Mouse (Mus musculus) brown adipose tissue, adult 24 weeks (tissue): ENCODE data around the gene Erh. TPM values are rescaled to one million over a fixed set of nuclear protein-coding genes. Genes with fewer than 3 reads are reported as not detected.

ENCODE experiments used
- H3K27ac ChIP-seq: fragments of 200-500 bp; replicated peaks from 2 replicates; pipeline ENCODE4 v1.5.1; 2012; ENCODE audit warnings: low read depth, mild to moderate bottlenecking, low read length
- H3K4me1 ChIP-seq: fragments of 200-500 bp; 2 replicates; pipeline ENCODE4 v1.6.1; 2012; ENCODE audit warnings: low read length, mixed read lengths; ENCODE audit not compliant: control insufficient read depth, insufficient read depth, insufficient read length
- H3K4me3 ChIP-seq: fragments of 200-500 bp; 2 replicates; pipeline ENCODE4 v1.5.1; 2012; ENCODE audit warnings: low read depth, mild to moderate bottlenecking, low read length, moderate library complexity; ENCODE audit not compliant: insufficient read depth
- polyA plus RNA-seq: library from polyadenylated mRNA; stranded (reverse); fragments of >200 nt; gene quantifications from 2 replicates; pipeline ENCODE4 v1.2.4, GENCODE M21; 2012; ENCODE audit not compliant: missing spikeins, insufficient read depth, insufficient read length

Gene Erh
- polyA plus RNA-seq, 1 experiment = 23.5 TPM

- Histone ChIP-seq H3K4me3 (no peak overlapping the region), H3K27ac (no peak overlapping the region), H3K4me1 (no peaks in the 10 kb centered on the region)
These were observed 45.4 kb downstream of the Erh start for GRCm38 (mm10) chr12:80598756-80599155.

- no peaks in the 10 kb centered on the region for H3K4me1 ChIP-seq
- H3K4me3 ChIP-seq = no peak overlapping the region
- no peak overlapping the region for H3K27ac ChIP-seq
These were observed 45.9 kb downstream of the Erh start for GRCm38 (mm10) chr12:80598236-80598635.

- H3K4me1 ChIP-seq = no peaks in the 10 kb centered on the region
- no peak overlapping the region for H3K27ac ChIP-seq
- no peak overlapping the region for H3K4me3 ChIP-seq
These were observed 48.2 kb downstream of the Erh start for GRCm38 (mm10) chr12:80595968-80596367.

GRCm38 (mm10) chr12:80595566-80595965 is 48.6 kb downstream of the Erh start:
- H3K4me3 ChIP-seq = no peak overlapping the region
- H3K27ac ChIP-seq = no peak overlapping the region
- H3K4me1 ChIP-seq = no peaks in the 10 kb centered on the region

GRCm38 (mm10) chr12:80594781-80595180 is 49.4 kb downstream of the Erh start:
- Histone ChIP-seq H3K27ac (no peak overlapping the region), H3K4me3 (no peak overlapping the region), H3K4me1 (no peaks in the 10 kb centered on the region)

- H3K4me3 ChIP-seq = no peak overlapping the region
- H3K27ac ChIP-seq = no peak overlapping the region
- no peaks in the 10 kb centered on the region for H3K4me1 ChIP-seq
These were observed 50.0 kb downstream of the Erh start for GRCm38 (mm10) chr12:80594141-80594540.

- H3K27ac ChIP-seq = no peak overlapping the region
- H3K4me3 ChIP-seq = no peak overlapping the region
- no peaks in the 10 kb centered on the region for H3K4me1 ChIP-seq
These were observed 59.2 kb downstream of the Erh start for GRCm38 (mm10) chr12:80584973-80585372.

Other genes starting within 250 kb of the Erh start
- 7.7 and 15.5 TPM in 2 replicates for gene Dcaf5, start 207.7 kb downstream of the Erh start, polyA plus RNA-seq
- gene Exd2, start 181.2 kb downstream of the Erh start, polyA plus RNA-seq = 8.7 and 11.4 TPM in 2 replicates
- gene Galnt16, start 126.1 kb downstream of the Erh start, polyA plus RNA-seq = 3.1 and 4.1 TPM in 2 replicates
- gene Slc39a9, start 458 bp downstream of the Erh start, polyA plus RNA-seq = 16.8 and 20.8 TPM in 2 replicates
- not detected in 2 replicates for gene Plekhd1, start 48.2 kb upstream of the Erh start, polyA plus RNA-seq
- not detected in 2 replicates for gene Ccdc177, start 116.3 kb upstream of the Erh start, polyA plus RNA-seq
- gene Susd6, start 146.2 kb upstream of the Erh start, polyA plus RNA-seq = 12.1 and 13.8 TPM in 2 replicates